ENCODE assay signal across 9 mouse cellular contexts in genomic region chr7:136342822-136343221, GRCm38 (mm10).
DNase-seq lines count a peak whose midpoint lies in the region; ATAC-seq lines count a peak whose summit lies in the region.
"Had no signal": no experiment of that assay in that cellular context is flagged by ENCODE, and none has a peak within 500 bp of the region (broad histone marks: within the 10 kb centered on the region; RNA-seq: fewer than 3 reads in every experiment).

No protein-coding gene starts in this region.

- peaks cover 33% of the 10 kb centered on the region for H3K4me1 ChIP-seq in embryonic facial prominence, embryonic 13.5 days
- peaks cover 22% of the 10 kb centered on the region; the same call in 1 of the 2 replicates for H3K4me1 ChIP-seq in heart, embryonic 15.5 days (replicated peaks)
- peaks cover 20% of the 10 kb centered on the region for H3K4me1 ChIP-seq in kidney, embryonic 16.5 days (ENCODE audit: insufficient read depth, low read length)
- peaks cover 7% of the 10 kb centered on the region; the same call in 1 of the 2 replicates for H3K4me1 ChIP-seq in stomach, embryonic 14.5 days (ENCODE audit: control insufficient read depth, insufficient read depth, low read length)

- H3K27me3 ChIP-seq in embryonic facial prominence, embryonic 13.5 days = peaks cover 21% of the 10 kb centered on the region
- H3K27me3 ChIP-seq in heart, embryonic 15.5 days = no peaks in the 10 kb centered on the region
- H3K27me3 ChIP-seq in kidney, embryonic 16.5 days (ENCODE audit: insufficient read depth, low read length) = no peaks in the 10 kb centered on the region
- no peaks in the 10 kb centered on the region for H3K27me3 ChIP-seq in stomach, embryonic 14.5 days (ENCODE audit: control insufficient read depth, insufficient read depth, low read length)

- no peak overlapping the region for H3K4me3 ChIP-seq in embryonic facial prominence, embryonic 13.5 days
- H3K4me3 ChIP-seq in heart, embryonic 15.5 days = no peak overlapping the region
- no peak overlapping the region for H3K4me3 ChIP-seq in kidney, embryonic 16.5 days (ENCODE audit: low read length)
- no peak overlapping the region for H3K4me3 ChIP-seq in stomach, embryonic 14.5 days (ENCODE audit: low read depth, low read length)

- H3K36me3 ChIP-seq in embryonic facial prominence, embryonic 13.5 days = no peaks in the 10 kb centered on the region
- H3K36me3 ChIP-seq in heart, embryonic 15.5 days = no peaks in the 10 kb centered on the region
- no peaks in the 10 kb centered on the region for H3K36me3 ChIP-seq in kidney, embryonic 16.5 days (ENCODE audit: insufficient read depth, low read length)
- H3K36me3 ChIP-seq in stomach, embryonic 14.5 days (ENCODE audit: control insufficient read depth, insufficient read depth, low read length) = no peaks in the 10 kb centered on the region

- H3K4me2 ChIP-seq in embryonic facial prominence, embryonic 13.5 days = peak overlapping the region; percentile 37
- 0 out of 2 replicates have a peak overlapping the region, but pooled peaks have one; percentile 17 for H3K4me2 ChIP-seq in heart, embryonic 15.5 days
- peak overlapping the region; percentile 30 for H3K4me2 ChIP-seq in kidney, embryonic 16.5 days (replicated peaks; ENCODE audit: low read depth, low read length)
- H3K4me2 ChIP-seq in stomach, embryonic 14.5 days (replicated peaks; ENCODE audit: low read depth, low read length) = no peak overlapping the region

- 4% methylated on average over 8 of the region's 8 CpGs for WGBS in embryonic facial prominence, embryonic 13.5 days
- WGBS in heart, embryonic 15.5 days = 17% methylated on average over 8 of the region's 8 CpGs
- 7% methylated on average over 8 of the region's 8 CpGs for WGBS in kidney, embryonic 16.5 days
- 7% methylated on average over 8 of the region's 8 CpGs for WGBS in stomach, embryonic 14.5 days

- peak; percentile 19 to 26 for DNase-seq in cerebellum, postnatal 14 days
- no peak for DNase-seq in cerebellum, postnatal 36 days
- DNase-seq in lung, postnatal 10 days = peak; percentile 70
- DNase-seq in thymus, postnatal 10 days (ENCODE audit: low spot score in 2 of 2) = no peak

- H3K9ac ChIP-seq in embryonic facial prominence, embryonic 13.5 days = no peak overlapping the region
- no peak overlapping the region for H3K9ac ChIP-seq in heart, embryonic 15.5 days
- H3K9ac ChIP-seq in kidney, embryonic 16.5 days (replicated peaks; ENCODE audit: low read length) = no peak overlapping the region; the same call in 1 of the 2 replicates
- no peak overlapping the region for H3K9ac ChIP-seq in stomach, embryonic 14.5 days (replicated peaks; ENCODE audit: low read depth, low read length)

- no peaks in the 10 kb centered on the region for H3K9me3 ChIP-seq in embryonic facial prominence, embryonic 13.5 days
- H3K9me3 ChIP-seq in heart, embryonic 15.5 days (replicated peaks) = no peaks in the 10 kb centered on the region
- H3K9me3 ChIP-seq in kidney, embryonic 16.5 days (ENCODE audit: low read length) = no peaks in the 10 kb centered on the region
- no peaks in the 10 kb centered on the region for H3K9me3 ChIP-seq in stomach, embryonic 14.5 days (ENCODE audit: control insufficient read depth, low read depth, low read length)

- no peak for ATAC-seq in embryonic facial prominence, embryonic 13.5 days (ENCODE audit: insufficient number of reproducible peaks, insufficient read depth, low FRiP score, low TSS enrichment, low read depth)
- peak; percentile 66; the same call in 1 of the 2 replicates for ATAC-seq in heart, embryonic 15.5 days (replicated peaks; ENCODE audit: insufficient number of reproducible peaks, insufficient read depth, low FRiP score, low read depth)
- ATAC-seq in kidney, embryonic 16.5 days (ENCODE audit: low FRiP score, low TSS enrichment) = peak; percentile 85
- ATAC-seq in stomach, embryonic 14.5 days (ENCODE audit: insufficient number of reproducible peaks, insufficient read depth, low FRiP score, low read depth) = 0 out of 2 replicates have a peak, but pooled peaks have one; percentile 46

- peak overlapping the region; percentile 70 for H3K27ac ChIP-seq in embryonic facial prominence, embryonic 13.5 days
- peak overlapping the region; percentile 26 for H3K27ac ChIP-seq in heart, embryonic 15.5 days
- H3K27ac ChIP-seq in kidney, embryonic 16.5 days (ENCODE audit: low read length) = peak overlapping the region; percentile 83
- H3K27ac ChIP-seq in stomach, embryonic 14.5 days (ENCODE audit: low read length) = peak overlapping the region; percentile 17; the same call in 1 of the 2 replicates
- H3K27ac ChIP-seq: macrophage had no signal

Comparison
In these comparisons a context has a peak if more than half of its experiments do, and no peak if none do; other contexts are left out.
1. DNase-seq: peak in cerebellum, postnatal 14 days (2 of 2) and lung, postnatal 10 days (single experiment); none in cerebellum, postnatal 36 days (0 of 2) and thymus, postnatal 10 days (0 of 2).
2. H3K27ac ChIP-seq: peak in every context shown above with its lines; median percentile 83 in kidney, embryonic 16.5 days; 70 in embryonic facial prominence, embryonic 13.5 days; 26 in heart, embryonic 15.5 days; 17 in stomach, embryonic 14.5 days.